Mouse (Mus musculus) limb, embryonic 14.5 days (tissue): Measurements from ENCODE around the gene Fmr1nb. TPM values are rescaled to one million over a fixed set of nuclear protein-coding genes. Genes with fewer than 3 reads are reported as not detected.
"Not testable (repeated sequence)": the region's sequence is repeated elsewhere in the genome, so short reads cannot be mapped to it uniquely, and the experiment has no call there.

Experiments
- ATAC-seq: fragments of 200-750 bp; cut with Nextera tagmentation; 2 replicates; pipeline ENCODE4 v1.8.0; 2017; ENCODE audit warnings: low read depth, moderate number of reproducible peaks, moderate TSS enrichment; ENCODE audit not compliant: low FRiP score
- DNase-seq: peaks from one replicate; pipeline ENCODE4 v3.0.0-alpha.2; 2015; ENCODE audit warnings: low spot score
- H3K27ac ChIP-seq: fragments of 300-500 bp; sonication (generic); replicated peaks from 2 replicates; pipeline ENCODE4 v1.5.1; 2014; ENCODE audit warnings: low read depth, mild to moderate bottlenecking, low read length, moderate library complexity, mixed read lengths
- H3K27me3 ChIP-seq: fragments of 300-500 bp; sonication (generic); 2 replicates; pipeline ENCODE4 v1.6.1; 2014; ENCODE audit warnings: low read length, mixed read lengths; ENCODE audit not compliant: control insufficient read depth, insufficient read depth
- H3K36me3 ChIP-seq: fragments of 300-500 bp; sonication (generic); 2 replicates; pipeline ENCODE4 v1.6.1; 2014; ENCODE audit warnings: mild to moderate bottlenecking, low read length, moderate library complexity, mixed read lengths; ENCODE audit not compliant: control insufficient read depth, insufficient read depth
- H3K4me1 ChIP-seq: fragments of 300-500 bp; sonication (generic); 2 replicates; pipeline ENCODE4 v1.6.1; 2014; ENCODE audit warnings: antibody characterized with exemption, low read length, mixed read lengths; ENCODE audit not compliant: control insufficient read depth, insufficient read depth
- H3K4me2 ChIP-seq: fragments of 300-500 bp; sonication (generic); replicated peaks from 2 replicates; pipeline ENCODE4 v1.6.1; 2014; ENCODE audit warnings: low read depth, mild to moderate bottlenecking, low read length, moderate library complexity; ENCODE audit not compliant: severe bottlenecking
- H3K4me3 ChIP-seq: fragments of 300-500 bp; sonication (generic); replicated peaks from 2 replicates; pipeline ENCODE4 v1.5.1; 2014; ENCODE audit warnings: low read length
- H3K9ac ChIP-seq: fragments of 300-500 bp; sonication (generic); 2 replicates; pipeline ENCODE4 v1.6.1; 2014; ENCODE audit warnings: mild to moderate bottlenecking, low read depth, low read length, moderate library complexity; ENCODE audit not compliant: severe bottlenecking
- H3K9me3 ChIP-seq: fragments of 300-500 bp; sonication (generic); 2 replicates; pipeline ENCODE4 v1.6.1; 2016; ENCODE audit warnings: low read length; ENCODE audit not compliant: control insufficient read depth
- POLR2A ChIP-seq: fragments of 200-500 bp; IDR thresholded peaks from 2 replicates; pipeline ENCODE4 v1.8.0; 2012; ENCODE audit warnings: inconsistent platforms, mild to moderate bottlenecking, moderate library complexity, borderline replicate concordance; ENCODE audit not compliant: insufficient read depth, insufficient read length; ENCODE audit errors: extremely low read depth
- WGBS: fragments of 180-500 bp; shearing (Covaris S2); extraction: QIAGEN DNeasy Blood & Tissue Kit; methylation state at CpG from one replicate; pipeline ENCODE4 v1.1.7; 2014; 5-methylcytosine and 5-hydroxymethylcytosine counted together
- polyA plus RNA-seq, 2 experiments: library from polyadenylated mRNA; depleted of rRNA in 1 of 2; stranded (reverse) in 1 of 2; unstranded in 1 of 2; fragments of >200 nt; fragmentation: Nextera tagmentation in 1 of 2; extraction: Ambion mirVana in 1 of 2; gene quantifications; 2 replicates each; pipeline versions ENCODE4 v1.2.1 to v1.2.3; 2012 to 2014

Fmr1nb gene
- polyA plus RNA-seq (2012; rRNA removed) = 0.21 and 0.37 TPM in 2 replicates
- 0.29 TPM in 1 of 2 replicates, not detected in the other for polyA plus RNA-seq (2014; fragmentation: Nextera tagmentation; extraction: Ambion mirVana)

DNA sequence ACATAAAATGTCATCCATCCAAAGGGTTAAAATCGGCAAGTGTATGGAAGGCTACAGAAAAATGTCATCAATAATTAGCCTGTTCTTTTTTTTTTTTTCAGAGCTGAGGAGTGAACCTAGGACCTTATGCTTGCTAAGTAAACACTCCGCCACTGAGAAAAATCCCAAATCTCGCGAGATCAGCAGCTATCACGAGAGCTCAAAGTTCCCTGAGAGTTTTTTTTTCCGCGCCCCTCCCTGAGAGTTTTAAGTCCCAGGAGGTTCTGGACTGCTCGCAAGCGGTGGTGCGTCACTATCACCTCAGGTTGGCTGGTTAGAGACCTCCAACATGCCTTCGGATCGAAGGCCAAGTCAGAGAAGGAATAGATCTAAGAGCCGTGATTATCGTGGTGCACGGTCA lies at the start of gene Fmr1nb:
Gene Fmr1nb (plus strand): TSS at position 234 of the 400 bp plus-strand sequence.
- H3K4me1 ChIP-seq = no peaks in the 10 kb centered on the region
- H3K4me2 ChIP-seq = no peak within 1 kb of the TSS
- no peak within 1 kb of the TSS for H3K4me3 ChIP-seq
- 84% methylated on average over 15 of the region's 15 CpGs for WGBS
- DNase-seq (no peak), ATAC-seq (no peak)
- TF ChIP-seq POLR2A = no peak
- no peaks in the 10 kb centered on the region for H3K9me3 ChIP-seq
- no peaks in the 10 kb centered on the region for H3K36me3 ChIP-seq
- H3K9ac ChIP-seq = no peak within 1 kb of the TSS
- no peak within 1 kb of the TSS for H3K27ac ChIP-seq
- no peaks in the 10 kb centered on the region for H3K27me3 ChIP-seq

DNA sequence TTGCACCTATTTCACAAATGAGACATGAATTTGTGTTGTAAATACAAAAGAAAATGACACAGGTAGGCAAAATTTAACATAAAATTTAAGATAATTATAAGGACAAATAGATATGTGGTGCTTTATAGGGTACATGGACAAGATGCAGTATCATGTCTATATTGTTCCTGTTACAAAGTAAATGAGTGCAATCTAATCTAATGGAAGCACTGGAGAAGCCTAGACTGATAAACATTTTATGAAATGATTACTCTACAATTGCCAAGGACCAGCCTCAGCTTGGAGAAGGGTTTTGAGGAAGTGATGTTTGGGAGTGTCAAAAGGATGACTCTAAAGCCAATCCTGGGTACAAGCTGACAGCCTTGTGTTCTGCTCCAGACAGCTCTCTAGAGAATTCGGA lies 24.7 kb upstream of the Fmr1nb start:
- H3K36me3 ChIP-seq = no peaks in the 10 kb centered on the region
- 43% methylated on average over 1 of the region's 1 CpGs for WGBS
- no peak for TF ChIP-seq POLR2A

GRCm38 (mm10) chrX:68740088-68740487 lies 21.6 kb upstream of the Fmr1nb start:
- WGBS = 74% methylated on average over 2 of the region's 2 CpGs
- TF ChIP-seq POLR2A = no peak
- ATAC-seq = no peak

More for the DNA sequence above, 24.7 kb upstream of the Fmr1nb start:
- Histone ChIP-seq H3K4me1 (no peaks in the 10 kb centered on the region), H3K9ac (no peak overlapping the region), H3K4me2 (no peak overlapping the region), H3K4me3 (no peak overlapping the region), H3K27me3 (no peaks in the 10 kb centered on the region), H3K27ac (no peak overlapping the region), H3K9me3 (no peaks in the 10 kb centered on the region)
- DNase-seq (no peak), ATAC-seq (no peak)

GRCm38 (mm10) chrX:68820449-68820848 lies 58.8 kb downstream of the Fmr1nb start:
- not testable (repeated sequence) for ATAC-seq, H3K4me1 ChIP-seq, H3K27me3 ChIP-seq, H3K27ac ChIP-seq, H3K36me3 ChIP-seq, H3K9me3 ChIP-seq, DNase-seq
- Histone ChIP-seq H3K4me3 (0 out of 2 replicates have a peak overlapping the region, but pooled peaks have one; percentile 28), H3K9ac (peak overlapping the region; percentile 54; the same call in 1 of the 2 replicates), H3K4me2 (peak overlapping the region; percentile 26; the same call in 1 of the 2 replicates)
- WGBS = 27% methylated on average over 2 of the region's 2 CpGs

More at GRCm38 (mm10) chrX:68740088-68740487, 21.6 kb upstream of the Fmr1nb start:
- H3K4me1 ChIP-seq = no peaks in the 10 kb centered on the region
- H3K36me3 ChIP-seq = no peaks in the 10 kb centered on the region
- H3K9ac ChIP-seq = no peak overlapping the region
- no peaks in the 10 kb centered on the region for H3K9me3 ChIP-seq
- no peaks in the 10 kb centered on the region for H3K27me3 ChIP-seq
- no peak overlapping the region for H3K27ac ChIP-seq
- DNase-seq = no peak
- H3K4me3 ChIP-seq = no peak overlapping the region
- H3K4me2 ChIP-seq = no peak overlapping the region

GRCm38 (mm10) chrX:68821059-68821458 lies 59.4 kb downstream of the Fmr1nb start, which contains the start of gene Gm14698:
Gm14698 (plus strand) TSS chrX:68821093.
- ATAC-seq (peak; percentile 78), DNase-seq (peak; percentile 4)
- 31% methylated on average over 17 of the region's 36 CpGs for WGBS
- H3K4me2 ChIP-seq = peak within 1 kb of the TSS; percentile 26; the same call in 1 of the 2 replicates
- not testable (repeated sequence) for H3K27ac ChIP-seq, H3K36me3 ChIP-seq, H3K9me3 ChIP-seq, H3K4me1 ChIP-seq, H3K27me3 ChIP-seq
- peak within 1 kb of the TSS; percentile 28 for H3K4me3 ChIP-seq
- peak within 1 kb of the TSS; percentile 54 for H3K9ac ChIP-seq
